ENCODE assay signal across 24 mouse cellular contexts in genomic region chr4:114672096-114672720, GRCm38 (mm10).
DNase-seq lines count a peak whose midpoint lies in the region; ATAC-seq lines count a peak whose summit lies in the region.
"Had no signal": no experiment of that assay in that cellular context is flagged by ENCODE, and none has a peak within 500 bp of the region (broad histone marks: within the 10 kb centered on the region; RNA-seq: fewer than 3 reads in every experiment).

No protein-coding gene starts in this region.

- peaks cover 12% of the 10 kb centered on the region for H3K4me1 ChIP-seq in kidney, embryonic 16.5 days (ENCODE audit: insufficient read depth, low read length)
- no peaks in the 10 kb centered on the region for H3K4me1 ChIP-seq in lung, embryonic 16.5 days (replicated peaks; ENCODE audit: control insufficient read depth, insufficient read depth, low read length)
- H3K4me1 ChIP-seq in heart, embryonic 11.5 days (ENCODE audit: control insufficient read depth, insufficient read depth, low read length) = no peaks in the 10 kb centered on the region
- peaks cover under 1% of the 10 kb centered on the region; the same call in 1 of the 2 replicates for H3K4me1 ChIP-seq in intestine, embryonic 15.5 days (replicated peaks)
- H3K4me1 ChIP-seq: heart, embryonic 13.5 days; hindbrain, embryonic 15.5 days had no signal

- H3K27me3 ChIP-seq in kidney, embryonic 16.5 days (ENCODE audit: insufficient read depth, low read length) = peaks cover 10% of the 10 kb centered on the region
- H3K27me3 ChIP-seq in lung, embryonic 16.5 days (ENCODE audit: control insufficient read depth, insufficient read depth, low read depth, low read length) = peaks cover 13% of the 10 kb centered on the region
- peaks cover 40% of the 10 kb centered on the region for H3K27me3 ChIP-seq in heart, embryonic 11.5 days (ENCODE audit: control insufficient read depth, insufficient read depth, low read length)
- H3K27me3 ChIP-seq in intestine, embryonic 15.5 days (replicated peaks) = peaks cover 11% of the 10 kb centered on the region; the same call in 1 of the 2 replicates

- H3K9ac ChIP-seq in kidney, embryonic 16.5 days (replicated peaks; ENCODE audit: low read length) = no peak overlapping the region
- H3K9ac ChIP-seq in lung, embryonic 16.5 days (ENCODE audit: low read length) = no peak overlapping the region
- no peak overlapping the region for H3K9ac ChIP-seq in heart, embryonic 11.5 days (ENCODE audit: low read depth, low read length)
- no peak overlapping the region for H3K9ac ChIP-seq in intestine, embryonic 15.5 days
- H3K9ac ChIP-seq: embryonic facial prominence, embryonic 12.5 days; embryonic facial prominence, embryonic 15.5 days; forebrain, postnatal 0 days; heart, embryonic 13.5 days; hindbrain, embryonic 12.5 days; hindbrain, embryonic 15.5 days had no signal

- H3K27ac ChIP-seq in kidney, embryonic 16.5 days (ENCODE audit: low read length) = no peak overlapping the region; the same call in 1 of the 2 replicates
- no peak overlapping the region for H3K27ac ChIP-seq in lung, embryonic 16.5 days (ENCODE audit: low read length)
- H3K27ac ChIP-seq in heart, embryonic 11.5 days (ENCODE audit: low read depth, low read length) = no peak overlapping the region
- H3K27ac ChIP-seq in intestine, embryonic 15.5 days = no peak overlapping the region
- H3K27ac ChIP-seq: embryonic facial prominence, embryonic 12.5 days; embryonic facial prominence, embryonic 15.5 days; heart, embryonic 13.5 days; hindbrain, embryonic 12.5 days; hindbrain, embryonic 15.5 days had no signal

- H3K9me3 ChIP-seq in kidney, embryonic 16.5 days (ENCODE audit: low read length) = no peaks in the 10 kb centered on the region
- no peaks in the 10 kb centered on the region for H3K9me3 ChIP-seq in lung, embryonic 16.5 days (ENCODE audit: control insufficient read depth, low read length)
- H3K9me3 ChIP-seq in heart, embryonic 11.5 days (replicated peaks; ENCODE audit: control insufficient read depth, low read length) = no peaks in the 10 kb centered on the region
- no peaks in the 10 kb centered on the region for H3K9me3 ChIP-seq in intestine, embryonic 15.5 days
- H3K9me3 ChIP-seq: embryonic facial prominence, embryonic 12.5 days; embryonic facial prominence, embryonic 15.5 days; heart, embryonic 13.5 days; hindbrain, embryonic 12.5 days; hindbrain, embryonic 15.5 days had no signal

- H3K36me3 ChIP-seq in kidney, embryonic 16.5 days (ENCODE audit: insufficient read depth, low read length) = no peaks in the 10 kb centered on the region
- H3K36me3 ChIP-seq in lung, embryonic 16.5 days (ENCODE audit: control insufficient read depth, insufficient read depth, low read length) = no peaks in the 10 kb centered on the region
- no peaks in the 10 kb centered on the region for H3K36me3 ChIP-seq in heart, embryonic 11.5 days (ENCODE audit: control insufficient read depth, insufficient read depth, low read length)
- H3K36me3 ChIP-seq in intestine, embryonic 15.5 days = no peaks in the 10 kb centered on the region
- H3K36me3 ChIP-seq: embryonic facial prominence, embryonic 12.5 days; embryonic facial prominence, embryonic 15.5 days; heart, embryonic 13.5 days; hindbrain, embryonic 12.5 days; hindbrain, embryonic 15.5 days had no signal

- H3K4me2 ChIP-seq in kidney, embryonic 16.5 days (replicated peaks; ENCODE audit: low read depth, low read length) = no peak overlapping the region
- H3K4me2 ChIP-seq in lung, embryonic 16.5 days (ENCODE audit: low read depth, low read length) = no peak overlapping the region
- no peak overlapping the region for H3K4me2 ChIP-seq in heart, embryonic 11.5 days
- no peak overlapping the region for H3K4me2 ChIP-seq in intestine, embryonic 15.5 days (replicated peaks)
- H3K4me2 ChIP-seq: embryonic facial prominence, embryonic 12.5 days; embryonic facial prominence, embryonic 15.5 days; heart, embryonic 13.5 days; hindbrain, embryonic 12.5 days; hindbrain, embryonic 15.5 days had no signal

- peak; percentile 49 for ATAC-seq in kidney, embryonic 16.5 days (ENCODE audit: low FRiP score, low TSS enrichment)
- peak; percentile 69 for ATAC-seq in lung, embryonic 16.5 days (ENCODE audit: low read depth)
- 0 out of 4 replicates have a peak, but pooled peaks have one; percentile 4 to 14 for ATAC-seq in hematopoietic stem cell, adult 5-6 weeks (replicated peaks in 1 of 2; ENCODE audit: insufficient read depth in 1 of 2, low FRiP score in 2 of 2, low TSS enrichment in 1 of 2, low read depth in 1 of 2, poor library complexity in 2 of 2, severe bottlenecking in 2 of 2)
- no peak for ATAC-seq in heart, embryonic 11.5 days (replicated peaks; ENCODE audit: insufficient number of reproducible peaks, low FRiP score, low TSS enrichment)
- no peak for ATAC-seq in intestine, embryonic 15.5 days
- ATAC-seq: activated CD4-positive, CD25-positive, alpha-beta regulatory T cell, adult 4 months; forebrain, embryonic 14.5 days; forebrain, postnatal 0 days had no signal

- WGBS in kidney, embryonic 16.5 days = 38% methylated on average over 5 of the region's 5 CpGs
- 50% methylated on average over 5 of the region's 5 CpGs for WGBS in lung, embryonic 16.5 days
- WGBS in heart, embryonic 11.5 days (ENCODE audit: insufficient replicate concordance) = 49% methylated on average over 5 of the region's 5 CpGs
- WGBS in intestine, embryonic 15.5 days = 65% methylated on average over 5 of the region's 5 CpGs

- DNase-seq in kidney, adult 8-10 months = no peak
- no peak for DNase-seq in lung, postnatal 10 days
- DNase-seq: adrenal gland, adult 8-10 months; adrenal gland, postnatal 25 days; B cell, adult 2 months; cerebellum, adult 11-12 months; cerebellum, adult 8-10 months; cerebellum, postnatal 14 days; forebrain, postnatal 0 days; gastrocnemius, postnatal 25 days; heart, postnatal 14 days; heart, postnatal 4 days had no signal

- H3K4me3 ChIP-seq in kidney, embryonic 16.5 days (ENCODE audit: low read length) = no peak overlapping the region
- no peak overlapping the region for H3K4me3 ChIP-seq in lung, embryonic 16.5 days (ENCODE audit: low read length)
- no peak overlapping the region for H3K4me3 ChIP-seq in heart, embryonic 11.5 days (ENCODE audit: low read depth, low read length)
- H3K4me3 ChIP-seq in intestine, embryonic 15.5 days (replicated peaks) = no peak overlapping the region
- H3K4me3 ChIP-seq: embryonic facial prominence, embryonic 12.5 days; embryonic facial prominence, embryonic 15.5 days; heart, embryonic 13.5 days; hindbrain, embryonic 12.5 days; hindbrain, embryonic 15.5 days had no signal

Comparison
In these comparisons a context has a peak if more than half of its experiments do, and no peak if none do; other contexts are left out.
1. ATAC-seq: peak in kidney, embryonic 16.5 days (single experiment), lung, embryonic 16.5 days (single experiment) and hematopoietic stem cell, adult 5-6 weeks (2 of 2); none in heart, embryonic 11.5 days (single experiment) and intestine, embryonic 15.5 days (single experiment).